Mouse (Mus musculus) forebrain, embryonic 14.5 days (tissue): Measurements from ENCODE around the gene Atp6v1b1. TPM values are rescaled to one million over a fixed set of nuclear protein-coding genes. Genes with fewer than 3 reads are reported as not detected.

Experiments used
- ATAC-seq: fragments of 200-750 bp; cut with Nextera tagmentation; 2 replicates; pipeline ENCODE4 v1.8.0; 2017; ENCODE audit warnings: mild to moderate bottlenecking, moderate library complexity
- DNase-seq: peaks from one replicate; pipeline ENCODE4 v3.0.0-alpha.2; 2015; ENCODE audit warnings: low spot score
- H3K27ac ChIP-seq: fragments of 300-500 bp; sonication (generic); 2 replicates; pipeline ENCODE4 v1.5.1; 2014; ENCODE audit warnings: low read depth, mild to moderate bottlenecking, control low read depth, low read length, moderate library complexity
- H3K27me3 ChIP-seq: fragments of 300-500 bp; sonication (generic); replicated peaks from 2 replicates; pipeline ENCODE4 v1.6.1; 2014; ENCODE audit warnings: low read length, control low read depth, mixed read lengths; ENCODE audit not compliant: control insufficient read depth, insufficient read depth
- H3K36me3 ChIP-seq: fragments of 300-500 bp; sonication (generic); 2 replicates; pipeline ENCODE4 v1.6.1; 2014; ENCODE audit warnings: low read length, control low read depth; ENCODE audit not compliant: control insufficient read depth, insufficient read depth
- H3K4me1 ChIP-seq: fragments of 300-500 bp; sonication (generic); 2 replicates; pipeline ENCODE4 v1.6.1; 2014; ENCODE audit warnings: antibody characterized with exemption, low read length, control low read depth; ENCODE audit not compliant: control insufficient read depth, insufficient read depth
- H3K4me2 ChIP-seq: fragments of 300-500 bp; sonication (generic); 2 replicates; pipeline ENCODE4 v1.6.1; 2014; ENCODE audit warnings: mild to moderate bottlenecking, control low read depth, low read length
- H3K4me3 ChIP-seq: fragments of 300-500 bp; sonication (generic); 2 replicates; pipeline ENCODE4 v1.5.1; 2014; ENCODE audit warnings: low read depth, low read length, control low read depth
- H3K9ac ChIP-seq: fragments of 300-500 bp; sonication (generic); 2 replicates; pipeline ENCODE4 v1.6.1; 2014; ENCODE audit warnings: mild to moderate bottlenecking, low read length, control low read depth, moderate library complexity
- H3K9me3 ChIP-seq: fragments of 300-500 bp; sonication (generic); replicated peaks from 2 replicates; pipeline ENCODE4 v1.6.1; 2016; ENCODE audit warnings: low read length, control low read depth, mixed read lengths; ENCODE audit not compliant: control insufficient read depth
- WGBS: fragments of 180-500 bp; shearing (Covaris S2); extraction: QIAGEN DNeasy Blood & Tissue Kit; methylation state at CpG from one replicate; pipeline ENCODE4 v1.1.7; 2014; 5-methylcytosine and 5-hydroxymethylcytosine counted together
- polyA plus RNA-seq: library from polyadenylated mRNA; unstranded; fragments of >200 nt; fragmentation: Nextera tagmentation; extraction: Ambion mirVana; gene quantifications from 2 replicates; pipeline ENCODE4 v1.2.1, GENCODE M21; 2014

Atp6v1b1 gene
- polyA plus RNA-seq, 1 experiment from 2014 or later: not detected

GRCm38 (mm10) chr6:83714221-83715123 is 28.3 kb upstream of the Atp6v1b1 start:
- Histone ChIP-seq H3K9ac (no peak overlapping the region), H3K4me2 (no peak overlapping the region), H3K9me3 (no peaks in the 10 kb centered on the region), H3K27ac (no peak overlapping the region), H3K36me3 (no peaks in the 10 kb centered on the region), H3K4me1 (peaks cover 12% of the 10 kb centered on the region), H3K27me3 (peaks cover 99% of the 10 kb centered on the region), H3K4me3 (no peak overlapping the region)
- DNase-seq (peak; percentile 51), ATAC-seq (no peak)
- under 1% methylated on average over 34 of the region's 34 CpGs for whole genome bisulfite sequencing

GRCm38 (mm10) chr6:83715461-83716196 is 27.2 kb upstream of the Atp6v1b1 start:
- Histone ChIP-seq H3K27ac (no peak overlapping the region), H3K9me3 (no peaks in the 10 kb centered on the region), H3K4me2 (no peak overlapping the region), H3K4me3 (no peak overlapping the region), H3K36me3 (no peaks in the 10 kb centered on the region), H3K4me1 (peaks cover 8% of the 10 kb centered on the region), H3K9ac (no peak overlapping the region), H3K27me3 (peaks cover 98% of the 10 kb centered on the region)
- DNase-seq (no peak), ATAC-seq (no peak)
- under 1% methylated on average over 30 of the region's 30 CpGs for WGBS

DNA sequence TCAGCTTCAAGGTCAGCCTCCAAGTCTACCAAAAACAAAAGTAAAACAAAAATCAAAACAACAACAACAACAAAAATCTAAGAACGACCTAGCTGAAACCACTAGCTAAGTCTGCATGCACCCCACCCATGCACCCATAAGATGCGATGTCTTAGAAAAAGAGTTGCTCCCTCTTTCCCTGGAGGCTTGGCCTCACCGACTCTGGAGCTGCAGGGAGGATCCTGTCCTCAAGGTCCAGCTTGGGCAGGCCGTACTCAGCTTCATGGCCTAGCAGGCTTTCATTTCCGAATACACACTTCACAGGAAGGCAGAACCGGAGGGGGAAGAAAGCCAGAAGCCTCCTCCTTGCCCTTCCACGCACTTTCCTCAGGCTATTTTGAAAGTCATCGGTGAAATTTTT is 25.8 kb upstream of the Atp6v1b1 start:
- WGBS: 1% methylated on average over 8 of the region's 8 CpGs
- DNase-seq: no peak

DNA sequence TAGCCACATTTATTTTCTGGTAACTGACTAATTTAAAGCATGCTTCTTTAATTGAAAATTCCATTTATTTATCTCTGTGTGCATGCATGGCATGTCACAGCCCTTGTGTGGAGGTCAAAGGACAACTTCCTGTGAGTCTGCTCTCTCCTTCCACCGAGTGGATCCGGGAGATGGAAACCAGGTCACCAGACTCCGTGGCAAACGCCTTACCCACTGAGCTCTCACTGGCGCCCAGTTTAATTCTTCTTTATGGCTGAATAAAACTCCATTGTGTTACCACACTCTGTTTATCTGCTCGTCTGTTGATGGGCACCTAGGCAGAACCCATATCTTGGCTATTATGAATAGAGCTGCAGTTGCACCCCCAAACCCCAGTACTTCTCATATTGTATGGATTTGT is 20.3 kb upstream of the Atp6v1b1 start:
- Histone ChIP-seq H3K9ac (no peak overlapping the region), H3K4me2 (no peak overlapping the region), H3K27ac (no peak overlapping the region), H3K4me1 (no peaks in the 10 kb centered on the region), H3K27me3 (peaks cover 64% of the 10 kb centered on the region), H3K4me3 (no peak overlapping the region), H3K9me3 (no peaks in the 10 kb centered on the region), H3K36me3 (no peaks in the 10 kb centered on the region)
- WGBS: 18% methylated on average over 6 of the region's 6 CpGs
- ATAC-seq (no peak), DNase-seq (no peak)

More for the DNA sequence above, 25.8 kb upstream of the Atp6v1b1 start:
- Histone ChIP-seq H3K27me3 (peaks cover 97% of the 10 kb centered on the region), H3K9ac (no peak overlapping the region), H3K4me1 (peaks cover under 1% of the 10 kb centered on the region; the same call in 1 of the 2 replicates), H3K4me3 (no peak overlapping the region), H3K27ac (no peak overlapping the region), H3K9me3 (no peaks in the 10 kb centered on the region), H3K36me3 (no peaks in the 10 kb centered on the region), H3K4me2 (no peak overlapping the region)
- no peak for ATAC-seq

- H3K27ac ChIP-seq: no peak overlapping the region
- H3K9me3 ChIP-seq: no peaks in the 10 kb centered on the region
- no peak for DNase-seq
- H3K36me3 ChIP-seq: no peaks in the 10 kb centered on the region
- WGBS: 38% methylated on average over 4 of the region's 4 CpGs
- H3K4me3 ChIP-seq: no peak overlapping the region
- no peak overlapping the region for H3K9ac ChIP-seq
- H3K4me1 ChIP-seq: no peaks in the 10 kb centered on the region
- ATAC-seq: no peak
- H3K27me3 ChIP-seq: peaks cover 20% of the 10 kb centered on the region
- no peak overlapping the region for H3K4me2 ChIP-seq
Observed at GRCm38 (mm10) chr6:83727178-83727577, 15.6 kb upstream of the Atp6v1b1 start.

GRCm38 (mm10) chr6:83728488-83728887 is 14.3 kb upstream of the Atp6v1b1 start:
- Histone ChIP-seq H3K9ac (no peak overlapping the region), H3K4me1 (no peaks in the 10 kb centered on the region), H3K27me3 (peaks cover 12% of the 10 kb centered on the region), H3K4me2 (no peak overlapping the region), H3K36me3 (no peaks in the 10 kb centered on the region), H3K9me3 (no peaks in the 10 kb centered on the region), H3K4me3 (no peak overlapping the region), H3K27ac (no peak overlapping the region)
- WGBS: 86% methylated on average over 3 of the region's 3 CpGs
- DNase-seq (no peak), ATAC-seq (no peak)

- H3K4me2 ChIP-seq: no peak overlapping the region
- no peak for ATAC-seq
- H3K4me3 ChIP-seq: no peak overlapping the region
- H3K36me3 ChIP-seq: no peaks in the 10 kb centered on the region
- peaks cover 9% of the 10 kb centered on the region for H3K27me3 ChIP-seq
- DNase-seq: no peak
- H3K9me3 ChIP-seq: no peaks in the 10 kb centered on the region
- WGBS: 72% methylated on average over 14 of the region's 14 CpGs
- no peak overlapping the region for H3K27ac ChIP-seq
- no peak overlapping the region for H3K9ac ChIP-seq
- no peaks in the 10 kb centered on the region for H3K4me1 ChIP-seq
Observed at GRCm38 (mm10) chr6:83729350-83729970, 13.3 kb upstream of the Atp6v1b1 start.

DNA sequence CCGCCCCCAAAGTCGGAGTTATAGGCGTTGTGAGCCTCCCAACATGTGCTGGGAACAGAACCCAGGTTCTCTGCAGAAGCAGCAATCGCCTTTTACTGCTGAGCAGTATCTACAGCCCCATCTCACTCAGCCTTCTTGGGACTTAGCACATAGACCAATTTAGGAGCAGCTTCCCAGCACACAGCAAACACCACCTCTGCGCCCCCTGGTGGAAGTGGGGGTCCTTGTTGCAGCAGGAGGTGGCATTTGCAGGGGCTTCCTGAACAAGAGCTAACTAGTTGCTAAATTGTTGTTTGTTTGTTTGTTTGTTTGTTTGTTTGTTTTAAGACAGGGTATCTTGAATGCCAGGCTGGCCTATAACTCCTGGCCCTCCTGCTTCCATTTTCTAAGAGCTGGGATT is 11.7 kb upstream of the Atp6v1b1 start:
- peak; percentile 65 for DNase-seq

More for the DNA sequence above, 11.7 kb upstream of the Atp6v1b1 start:
- Histone ChIP-seq H3K27me3 (peaks cover 5% of the 10 kb centered on the region; the same call in 1 of the 2 replicates), H3K4me2 (no peak overlapping the region), H3K9ac (no peak overlapping the region), H3K4me1 (no peaks in the 10 kb centered on the region), H3K9me3 (no peaks in the 10 kb centered on the region), H3K4me3 (no peak overlapping the region), H3K27ac (no peak overlapping the region), H3K36me3 (no peaks in the 10 kb centered on the region)
- ATAC-seq: no peak
- 27% methylated on average over 5 of the region's 5 CpGs for WGBS
